Mouse (Mus musculus) myocyte (in vitro differentiated cells): ENCODE results near the gene Gm20388.

ENCODE experiments used
- CEBPB ChIP-seq: IDR thresholded peaks from 2 replicates; pipeline ENCODE4 v1.6.1; 2011; ENCODE audit warnings: mild to moderate bottlenecking, moderate library complexity; ENCODE audit not compliant: poor library complexity, insufficient read depth, severe bottlenecking
- E2F4 ChIP-seq: IDR thresholded peaks from one replicate; pipeline ENCODE4 v1.6.1; 2011; ENCODE audit warnings: mild to moderate bottlenecking, control low read depth, moderate library complexity; ENCODE audit not compliant: insufficient read depth
- MAX ChIP-seq: IDR thresholded peaks from one replicate; pipeline ENCODE4 v1.6.1; 2011; ENCODE audit warnings: low read depth, mild to moderate bottlenecking, control low read depth
- POLR2A ChIP-seq: IDR thresholded peaks from one replicate; pipeline ENCODE4 v1.6.1; 2011; ENCODE audit warnings: low read depth, mild to moderate bottlenecking, control low read depth, moderate library complexity; ENCODE audit not compliant: insufficient read length
- POLR2AphosphoS2 ChIP-seq: IDR thresholded peaks from one replicate; pipeline ENCODE4 v1.6.1; 2011; ENCODE audit warnings: low read depth, control low read depth; ENCODE audit not compliant: insufficient read length
- SRF ChIP-seq: IDR thresholded peaks from one replicate; pipeline ENCODE4 v1.6.1; 2011; ENCODE audit warnings: low read depth; ENCODE audit not compliant: control insufficient read depth, insufficient read length
- USF1 ChIP-seq: IDR thresholded peaks from one replicate; pipeline ENCODE4 v1.6.1; 2011; ENCODE audit warnings: low read depth, mild to moderate bottlenecking, control low read depth, moderate library complexity

- TF ChIP-seq E2F4 = no peak
- no peak for TF ChIP-seq SRF
- TF ChIP-seq POLR2A = no peak
- TF ChIP-seq POLR2AphosphoS2 = peak; percentile 47
- TF ChIP-seq USF1 = no peak
- no peak for TF ChIP-seq MAX
- TF ChIP-seq CEBPB = no peak
Measured at GRCm38 (mm10) chr8:122636803-122637175, 2726.1 kb downstream of the Gm20388 start.
